Mouse (Mus musculus) forebrain, embryonic 12.5 days (tissue): ENCODE results near the gene Hs1bp3. TPM values are rescaled to one million over a fixed set of nuclear protein-coding genes. Genes with fewer than 3 reads are reported as not detected.
A peak's percentile ranks its signal among the peaks of the same experiment; 100 is the strongest.

ENCODE experiments used
- ATAC-seq: fragments of 200-750 bp; cut with Nextera tagmentation; 2 replicates; pipeline ENCODE4 v1.8.0; 2017; ENCODE audit warnings: moderate TSS enrichment; ENCODE audit not compliant: low FRiP score
- H3K27ac ChIP-seq: fragments of 300-500 bp; sonication (generic); 2 replicates; pipeline ENCODE4 v1.5.1; 2016; ENCODE audit warnings: mild to moderate bottlenecking
- H3K27me3 ChIP-seq: fragments of 300-500 bp; sonication (generic); 2 replicates; pipeline ENCODE4 v1.6.1; 2016; ENCODE audit warnings: mild to moderate bottlenecking
- H3K36me3 ChIP-seq: fragments of 300-500 bp; sonication (generic); replicated peaks from 2 replicates; pipeline ENCODE4 v1.6.1; 2016; ENCODE audit warnings: mild to moderate bottlenecking
- H3K4me1 ChIP-seq: fragments of 300-500 bp; sonication (generic); 2 replicates; pipeline ENCODE4 v1.6.1; 2016
- H3K4me2 ChIP-seq: fragments of 300-500 bp; sonication (generic); 2 replicates; pipeline ENCODE4 v1.6.1; 2016; ENCODE audit warnings: mild to moderate bottlenecking, moderate library complexity
- H3K4me3 ChIP-seq: fragments of 300-500 bp; sonication (generic); replicated peaks from 2 replicates; pipeline ENCODE4 v1.5.1; 2016; ENCODE audit warnings: mild to moderate bottlenecking
- H3K9ac ChIP-seq: fragments of 300-500 bp; sonication (generic); 2 replicates; pipeline ENCODE4 v1.6.1; 2016; ENCODE audit warnings: mild to moderate bottlenecking
- H3K9me3 ChIP-seq: fragments of 300-500 bp; sonication (generic); 2 replicates; pipeline ENCODE4 v1.6.1; 2016
- WGBS: fragments of 180-500 bp; shearing (Covaris S2); methylation state at CpG from one replicate; pipeline ENCODE4 v1.1.7; 2016; 5-methylcytosine and 5-hydroxymethylcytosine counted together
- polyA plus RNA-seq: library from polyadenylated mRNA; unstranded; fragments of >200 nt; fragmentation: Nextera tagmentation; extraction: Ambion mirVana; gene quantifications from 2 replicates; pipeline ENCODE4 v1.2.1, GENCODE M21; 2016

Gene Hs1bp3
- polyA plus RNA-seq, 1 experiment from 2014 or later = 11.5 TPM

DNA sequence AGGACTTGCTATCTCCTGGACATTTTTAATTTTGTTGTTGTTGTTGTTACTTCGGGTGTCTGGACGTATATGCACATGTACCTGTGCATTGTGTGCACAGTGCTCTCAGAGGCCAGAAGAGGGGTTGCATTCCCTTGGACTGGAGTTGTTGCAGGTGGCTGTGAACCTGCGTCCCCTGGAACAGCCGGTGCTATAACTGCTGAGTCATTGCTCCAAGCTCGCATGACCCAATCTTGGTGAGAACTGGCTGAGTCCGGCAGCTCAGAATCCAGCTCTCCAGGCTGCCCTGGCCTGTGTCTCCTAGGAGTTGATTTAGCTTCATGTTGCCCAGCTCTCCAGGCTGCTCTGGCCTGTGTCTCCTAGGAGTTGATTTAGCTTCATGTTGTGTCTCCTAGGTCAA is 27.8 kb downstream of the Hs1bp3 start:
- no peak overlapping the region for H3K4me2 ChIP-seq
- no peak for ATAC-seq
- H3K27me3 ChIP-seq = no peaks in the 10 kb centered on the region
- no peak overlapping the region for H3K27ac ChIP-seq
- no peak overlapping the region for H3K4me3 ChIP-seq
- no peaks in the 10 kb centered on the region for H3K9me3 ChIP-seq
- WGBS = 88% methylated on average over 6 of the region's 6 CpGs
- peaks cover 30% of the 10 kb centered on the region for H3K36me3 ChIP-seq
- H3K4me1 ChIP-seq = peaks cover 25% of the 10 kb centered on the region
- no peak overlapping the region for H3K9ac ChIP-seq

DNA sequence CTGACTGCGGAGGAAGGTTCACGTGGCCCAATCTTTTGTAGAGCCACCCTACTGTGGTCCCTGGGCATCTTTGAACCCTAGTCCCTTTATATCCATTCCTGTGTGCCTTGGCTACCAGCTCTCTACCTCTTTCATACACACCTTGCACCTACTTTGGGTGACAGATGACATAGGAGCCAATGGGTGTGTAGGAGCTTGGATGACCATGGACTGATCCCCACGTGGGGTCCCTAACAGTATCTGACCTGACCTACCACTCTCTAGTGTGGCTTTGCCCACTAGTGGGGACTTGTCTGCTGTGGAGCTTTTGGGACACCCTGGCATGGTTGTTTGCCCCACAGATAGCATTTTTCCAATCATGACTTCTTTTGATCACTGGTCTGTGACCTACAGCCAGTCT is 30.1 kb downstream of the Hs1bp3 start:
- H3K9me3 ChIP-seq = no peaks in the 10 kb centered on the region
- peaks cover 20% of the 10 kb centered on the region for H3K4me1 ChIP-seq
- WGBS = 95% methylated on average over 3 of the region's 3 CpGs
- no peak overlapping the region for H3K4me2 ChIP-seq
- no peak for ATAC-seq
- peaks cover 10% of the 10 kb centered on the region for H3K36me3 ChIP-seq
- no peak overlapping the region for H3K27ac ChIP-seq
- no peak overlapping the region for H3K4me3 ChIP-seq
- H3K9ac ChIP-seq = no peak overlapping the region
- no peaks in the 10 kb centered on the region for H3K27me3 ChIP-seq

DNA sequence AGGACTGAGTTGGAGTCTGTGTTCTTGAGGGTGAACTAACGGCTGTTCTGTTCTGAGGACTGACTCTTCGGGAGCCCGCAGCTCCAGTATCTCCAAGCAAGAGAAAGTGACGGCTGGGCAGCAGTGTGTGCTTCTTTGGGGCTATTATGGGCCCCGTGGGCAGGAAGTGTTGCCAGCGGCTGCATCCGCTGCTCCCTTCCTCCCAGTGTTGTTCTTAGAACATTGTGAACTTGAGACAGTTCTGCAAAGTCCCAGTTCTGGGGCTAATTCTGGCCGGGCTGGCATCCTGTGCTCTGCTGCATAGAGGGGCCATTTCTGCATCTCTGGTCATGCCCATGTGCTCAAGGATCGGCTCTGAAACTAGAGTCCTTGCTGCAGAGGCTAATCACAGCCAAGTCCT is 31.7 kb downstream of the Hs1bp3 start:
- H3K36me3 ChIP-seq = peaks cover 10% of the 10 kb centered on the region
- no peak for ATAC-seq
- no peak overlapping the region for H3K9ac ChIP-seq
- H3K4me1 ChIP-seq = peaks cover 13% of the 10 kb centered on the region
- H3K27me3 ChIP-seq = no peaks in the 10 kb centered on the region
- WGBS = 74% methylated on average over 9 of the region's 9 CpGs
- no peak overlapping the region for H3K27ac ChIP-seq
- H3K4me2 ChIP-seq = no peak overlapping the region
- H3K4me3 ChIP-seq = no peak overlapping the region
- H3K9me3 ChIP-seq = no peaks in the 10 kb centered on the region

DNA sequence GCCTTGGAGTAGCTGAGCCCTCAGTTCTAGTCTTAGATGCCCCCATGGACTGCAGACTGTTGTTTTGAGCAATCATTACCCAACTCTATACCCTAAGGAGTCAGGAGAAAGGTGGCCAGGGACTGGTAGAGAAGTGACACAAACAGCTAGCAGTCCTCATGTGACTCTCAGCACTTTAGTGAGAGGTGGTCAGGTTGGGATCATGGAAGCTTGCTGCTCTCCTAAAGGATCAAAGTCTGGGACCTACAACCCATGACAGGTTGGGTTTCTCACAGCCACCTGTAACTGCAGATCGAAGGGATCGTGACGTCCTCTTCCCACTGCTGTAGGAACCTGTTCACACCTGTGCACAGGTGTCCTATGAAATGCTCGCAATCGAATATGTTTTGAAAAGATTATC is 32.3 kb downstream of the Hs1bp3 start:
- H3K9me3 ChIP-seq = no peaks in the 10 kb centered on the region
- no peak overlapping the region for H3K27ac ChIP-seq
- H3K9ac ChIP-seq = no peak overlapping the region
- 95% methylated on average over 5 of the region's 5 CpGs for WGBS
- no peaks in the 10 kb centered on the region for H3K27me3 ChIP-seq
- H3K4me1 ChIP-seq = peaks cover 9% of the 10 kb centered on the region
- no peak overlapping the region for H3K4me3 ChIP-seq
- H3K4me2 ChIP-seq = no peak overlapping the region
- peaks cover 10% of the 10 kb centered on the region for H3K36me3 ChIP-seq
- no peak for ATAC-seq

DNA sequence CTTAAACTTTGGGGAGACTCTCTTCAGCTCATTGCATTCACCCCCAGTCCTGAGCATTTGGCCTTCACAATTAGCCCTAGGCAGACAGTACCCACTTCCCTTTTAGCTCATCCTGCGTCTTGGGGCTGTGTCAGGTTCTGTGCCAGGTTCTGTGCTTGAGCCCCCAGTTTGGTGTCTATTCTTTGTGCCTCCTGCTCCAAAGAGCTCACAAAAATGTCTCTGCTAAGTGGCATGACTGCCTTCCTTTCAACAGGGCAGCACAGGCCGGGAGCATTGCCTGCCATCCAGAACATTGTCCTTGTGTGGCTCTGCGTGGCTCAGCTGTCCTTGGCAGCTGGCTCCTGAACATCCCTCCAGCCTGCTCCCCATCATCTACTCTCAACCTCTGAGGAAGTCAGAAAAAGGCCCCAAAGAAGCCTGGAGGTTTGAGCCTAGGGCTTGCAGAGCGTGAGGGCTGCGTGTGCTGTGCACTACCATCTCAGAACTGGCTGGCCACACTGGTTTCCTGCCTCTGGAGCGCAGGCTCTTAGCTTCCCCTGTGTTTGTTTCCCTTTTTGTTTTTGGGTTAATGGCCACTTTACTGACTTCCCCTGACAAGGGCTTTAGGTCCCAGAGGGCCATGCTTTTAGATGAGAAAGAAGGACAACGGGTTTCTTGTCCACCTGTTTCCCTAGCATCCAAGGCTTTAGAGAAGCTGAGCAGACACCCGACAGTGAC is 34.7 kb downstream of the Hs1bp3 start:
- Histone ChIP-seq H3K4me3 (no peak overlapping the region), H3K36me3 (no peaks in the 10 kb centered on the region), H3K9me3 (no peaks in the 10 kb centered on the region), H3K4me1 (peaks cover 9% of the 10 kb centered on the region), H3K27me3 (no peaks in the 10 kb centered on the region), H3K27ac (no peak overlapping the region), H3K4me2 (no peak overlapping the region), H3K9ac (no peak overlapping the region)
- no peak for ATAC-seq
- 87% methylated on average over 8 of the region's 8 CpGs for WGBS

DNA sequence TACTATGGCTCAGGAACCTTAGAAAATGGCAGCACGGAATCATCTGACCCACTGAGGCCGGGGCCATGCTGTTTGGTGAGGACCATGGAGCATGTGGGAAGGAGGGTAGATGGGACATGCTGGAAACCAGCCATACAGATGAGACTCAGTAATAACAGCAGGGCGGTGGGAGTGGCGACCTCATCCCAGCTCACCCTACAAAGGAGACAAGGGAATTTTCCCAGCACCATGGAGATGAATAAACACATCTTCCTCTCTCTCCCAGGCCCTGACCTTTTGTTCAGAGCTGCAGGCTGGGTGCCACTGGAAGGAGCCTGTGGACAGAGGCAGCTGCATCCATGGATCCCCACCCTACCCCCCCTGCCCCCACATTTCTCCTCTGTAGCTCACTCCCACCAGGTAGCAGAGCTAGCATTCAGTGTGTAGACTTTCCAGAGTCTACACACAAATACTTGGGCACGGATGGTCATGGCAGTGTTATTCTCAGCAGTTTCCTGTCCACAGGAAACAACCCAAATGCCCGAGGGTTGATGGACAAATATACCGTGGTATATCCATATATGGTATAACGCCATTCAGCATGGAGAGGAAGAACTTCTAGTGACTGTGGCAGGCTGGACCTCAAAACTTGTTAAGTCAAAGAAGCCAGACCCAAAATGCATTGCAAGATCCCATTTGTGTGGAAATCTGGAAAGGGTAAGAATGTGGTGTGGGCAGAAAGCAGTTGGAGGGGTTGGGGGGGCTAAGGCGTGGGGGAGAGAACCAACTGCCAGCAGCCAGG is 35.7 kb downstream of the Hs1bp3 start:
- ATAC-seq = 0 out of 2 replicates have a peak, but pooled peaks have one; percentile 30
- peaks cover 9% of the 10 kb centered on the region for H3K4me1 ChIP-seq
- H3K4me3 ChIP-seq = no peak overlapping the region
- no peak overlapping the region for H3K4me2 ChIP-seq
- H3K27ac ChIP-seq = no peak overlapping the region
- no peak overlapping the region for H3K9ac ChIP-seq
- 81% methylated on average over 9 of the region's 9 CpGs for WGBS
- H3K9me3 ChIP-seq = no peaks in the 10 kb centered on the region
- no peaks in the 10 kb centered on the region for H3K27me3 ChIP-seq
- H3K36me3 ChIP-seq = no peaks in the 10 kb centered on the region

DNA sequence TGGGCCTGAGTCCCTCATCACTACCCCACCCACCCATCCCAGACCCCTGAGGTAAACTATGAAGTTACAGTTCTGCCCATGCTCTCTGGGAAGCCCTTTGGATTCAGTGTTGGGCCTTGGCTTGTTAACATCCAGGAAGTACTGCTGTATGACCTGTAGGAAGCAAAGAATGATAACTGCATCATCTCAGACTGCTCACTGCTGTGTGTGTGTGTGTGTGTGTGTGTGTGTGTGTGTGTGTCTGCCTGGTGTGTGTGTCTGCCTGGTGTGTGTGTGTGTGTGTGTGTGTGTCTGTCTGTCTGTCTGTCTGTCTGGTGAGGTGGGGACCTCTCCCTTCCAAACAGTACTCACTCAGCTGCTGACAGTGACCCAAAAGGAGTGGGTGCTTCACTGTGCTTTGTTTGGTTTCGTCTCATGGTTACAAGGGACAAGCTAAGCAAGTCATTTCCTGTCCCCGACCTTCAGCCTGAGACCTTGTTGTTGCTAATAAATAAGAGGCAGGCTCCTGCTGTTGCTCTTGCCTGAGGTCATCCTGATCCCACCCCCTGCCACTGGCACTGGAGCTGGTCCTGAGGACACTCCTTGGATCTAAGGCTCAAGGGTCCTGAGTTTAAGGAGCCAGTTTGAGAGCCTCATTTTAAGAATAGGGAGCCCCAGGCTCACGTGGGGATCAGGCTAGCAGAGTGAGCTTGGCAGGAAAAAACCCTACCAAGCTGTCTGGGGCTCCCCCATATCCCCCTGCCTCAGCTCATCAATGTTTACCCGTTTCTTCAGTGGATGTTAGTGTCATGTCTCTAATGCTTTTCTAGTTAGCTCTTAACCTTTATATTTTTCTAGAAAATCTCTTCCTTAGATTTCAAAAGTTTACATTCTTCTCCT is 38.0 kb downstream of the Hs1bp3 start:
- Histone ChIP-seq H3K27me3 (no peaks in the 10 kb centered on the region), H3K4me2 (no peak overlapping the region), H3K27ac (no peak overlapping the region), H3K4me3 (no peak overlapping the region), H3K4me1 (peaks cover 9% of the 10 kb centered on the region), H3K9ac (no peak overlapping the region), H3K9me3 (no peaks in the 10 kb centered on the region), H3K36me3 (no peaks in the 10 kb centered on the region)
- 50% methylated on average over 4 of the region's 4 CpGs for WGBS
- ATAC-seq = no peak

DNA sequence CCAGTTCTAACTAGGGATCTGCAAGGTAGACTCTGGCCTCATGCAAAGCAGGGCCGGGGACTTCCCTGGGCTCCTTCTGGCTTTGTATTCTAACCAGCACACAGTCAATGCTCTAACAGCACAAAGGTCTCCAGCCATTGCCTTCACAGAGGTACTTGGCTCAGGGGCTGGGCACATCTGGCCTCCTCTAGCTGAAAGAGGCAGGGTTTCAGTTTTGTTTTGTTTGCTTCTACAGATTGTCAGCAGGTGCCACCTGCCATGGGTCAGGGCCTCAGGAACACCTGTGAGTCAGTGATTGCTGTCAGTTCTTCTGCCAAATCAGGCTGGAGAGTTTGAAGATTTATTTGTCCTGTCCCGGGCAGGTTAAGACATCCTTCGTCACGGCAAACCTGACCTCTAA is 39.8 kb downstream of the Hs1bp3 start:
- H3K36me3 ChIP-seq = no peaks in the 10 kb centered on the region
- no peak overlapping the region for H3K9ac ChIP-seq
- peaks cover 9% of the 10 kb centered on the region for H3K4me1 ChIP-seq
- no peak overlapping the region for H3K4me2 ChIP-seq
- no peaks in the 10 kb centered on the region for H3K27me3 ChIP-seq
- WGBS = 84% methylated on average over 4 of the region's 4 CpGs
- H3K27ac ChIP-seq = no peak overlapping the region
- no peak overlapping the region for H3K4me3 ChIP-seq
- ATAC-seq = no peak
- no peaks in the 10 kb centered on the region for H3K9me3 ChIP-seq

DNA sequence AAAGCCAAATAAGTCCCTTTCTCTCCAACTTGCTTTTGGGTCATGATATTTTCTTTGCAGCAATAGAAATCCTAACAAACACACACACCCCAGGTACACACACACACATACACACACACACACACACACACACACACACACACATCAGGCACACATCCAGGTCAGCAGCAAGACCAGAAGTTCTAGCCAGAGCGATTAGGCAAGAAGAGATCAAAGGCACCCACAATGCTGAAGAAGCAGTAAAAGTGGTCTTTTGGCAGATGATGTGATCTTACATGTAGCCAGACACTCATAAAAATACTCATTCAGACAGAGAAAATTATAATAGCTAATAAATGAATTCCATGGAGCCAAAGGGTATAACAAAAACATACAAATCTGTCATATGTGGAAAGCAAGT is 41.0 kb downstream of the Hs1bp3 start:
- no peak for ATAC-seq
- Histone ChIP-seq H3K27me3 (no peaks in the 10 kb centered on the region), H3K27ac (no peak overlapping the region), H3K4me3 (no peak overlapping the region), H3K36me3 (no peaks in the 10 kb centered on the region), H3K9ac (no peak overlapping the region), H3K4me1 (peaks cover 2% of the 10 kb centered on the region), H3K9me3 (no peaks in the 10 kb centered on the region), H3K4me2 (no peak overlapping the region)
- 92% methylated on average over 1 of the region's 1 CpGs for WGBS

DNA sequence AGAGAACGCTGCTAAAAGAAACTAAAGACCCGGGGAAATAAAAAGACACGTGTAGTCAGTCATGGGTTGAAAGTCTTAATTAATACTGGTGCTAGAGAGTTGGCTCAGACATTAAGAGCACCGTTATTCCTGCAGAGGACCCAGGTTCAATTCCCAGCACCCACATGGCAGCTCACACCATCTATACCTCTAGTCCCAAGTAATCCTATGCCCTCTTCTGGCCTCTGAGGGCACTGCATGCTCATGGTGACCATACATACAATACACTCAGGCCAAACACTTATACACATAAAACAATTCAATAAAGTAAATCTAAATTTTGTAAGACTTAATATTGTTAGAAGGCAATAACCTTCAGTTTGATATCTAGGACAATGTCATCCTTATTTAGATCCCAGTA is 41.8 kb downstream of the Hs1bp3 start:
- WGBS = 91% methylated on average over 4 of the region's 4 CpGs
- ATAC-seq = no peak

DNA sequence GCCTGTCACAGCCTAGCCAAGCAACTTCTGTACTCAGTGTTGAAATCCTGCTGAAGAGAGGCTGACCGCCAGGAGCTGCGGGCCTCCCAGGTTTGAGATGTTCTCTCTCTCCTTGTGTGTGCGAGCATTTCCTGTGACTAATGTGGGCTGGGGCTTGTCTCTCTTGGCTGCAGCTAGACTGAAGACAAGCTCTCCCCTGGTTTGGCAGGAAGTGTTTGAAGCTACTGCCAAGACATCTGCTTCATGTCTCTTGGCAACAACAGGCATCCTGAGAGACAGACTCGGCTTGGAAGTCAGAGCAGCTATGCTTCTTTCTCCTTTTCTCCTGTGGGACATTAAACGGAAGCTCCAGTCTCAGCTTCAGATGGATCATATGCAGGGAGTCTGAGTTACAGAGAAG is 44.2 kb downstream of the Hs1bp3 start:
- ATAC-seq = no peak
- Histone ChIP-seq H3K27ac (no peak overlapping the region), H3K27me3 (no peaks in the 10 kb centered on the region), H3K9me3 (no peaks in the 10 kb centered on the region), H3K9ac (no peak overlapping the region), H3K4me1 (no peaks in the 10 kb centered on the region), H3K36me3 (no peaks in the 10 kb centered on the region), H3K4me3 (no peak overlapping the region), H3K4me2 (no peak overlapping the region)
- 83% methylated on average over 5 of the region's 5 CpGs for WGBS

More for the DNA sequence above, 41.8 kb downstream of the Hs1bp3 start:
- Histone ChIP-seq H3K4me3 (no peak overlapping the region), H3K27ac (no peak overlapping the region), H3K9ac (no peak overlapping the region), H3K4me2 (no peak overlapping the region), H3K27me3 (no peaks in the 10 kb centered on the region), H3K4me1 (no peaks in the 10 kb centered on the region), H3K36me3 (no peaks in the 10 kb centered on the region), H3K9me3 (no peaks in the 10 kb centered on the region)

DNA sequence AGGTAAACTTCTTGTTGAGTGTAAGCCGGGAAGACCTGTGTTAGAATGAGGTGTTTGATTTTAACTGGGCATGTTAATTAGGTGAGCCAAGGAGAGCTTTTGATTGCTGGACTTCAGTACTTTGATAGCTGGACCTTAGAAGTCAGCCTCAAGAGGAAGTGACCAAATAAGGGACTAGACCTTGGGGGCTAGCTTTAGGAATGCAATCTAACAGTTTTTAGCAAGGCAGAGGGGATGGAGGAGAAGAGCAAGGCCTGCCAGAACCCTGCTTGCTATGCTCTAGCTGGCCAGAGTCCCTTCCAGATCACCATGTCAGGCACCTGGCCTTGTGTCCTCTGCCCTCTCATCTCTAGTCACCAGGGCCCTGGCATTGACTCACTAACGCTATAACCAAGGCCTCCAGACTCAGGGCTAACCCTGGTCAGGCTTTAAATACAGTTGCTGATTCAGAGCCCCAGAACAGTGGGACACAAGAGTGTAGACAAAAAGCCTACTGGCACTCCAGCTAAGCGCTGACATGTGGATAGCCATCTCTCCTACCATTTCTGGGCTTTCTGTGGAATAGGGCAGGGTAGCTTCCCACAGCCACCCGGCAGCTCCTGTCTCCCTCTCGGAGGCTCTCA is 45.2 kb downstream of the Hs1bp3 start:
- Histone ChIP-seq H3K27me3 (no peaks in the 10 kb centered on the region), H3K36me3 (no peaks in the 10 kb centered on the region), H3K9me3 (no peaks in the 10 kb centered on the region), H3K9ac (no peak overlapping the region), H3K4me3 (no peak overlapping the region), H3K4me2 (no peak overlapping the region), H3K4me1 (0 out of 2 replicates have a peak, but pooled peaks cover under 1% of the 10 kb centered on the region), H3K27ac (no peak overlapping the region)
- no peak for ATAC-seq
- WGBS = 82% methylated on average over 5 of the region's 5 CpGs
